Mouse (Mus musculus): ENCODE measurements around the gene Pvr. TPM values are rescaled to one million over a fixed set of nuclear protein-coding genes. Genes with fewer than 3 reads are reported as not detected.

The Pvr gene
- polyA plus RNA-seq, 2 experiments: 9.4 to 18.2 TPM

DNA sequence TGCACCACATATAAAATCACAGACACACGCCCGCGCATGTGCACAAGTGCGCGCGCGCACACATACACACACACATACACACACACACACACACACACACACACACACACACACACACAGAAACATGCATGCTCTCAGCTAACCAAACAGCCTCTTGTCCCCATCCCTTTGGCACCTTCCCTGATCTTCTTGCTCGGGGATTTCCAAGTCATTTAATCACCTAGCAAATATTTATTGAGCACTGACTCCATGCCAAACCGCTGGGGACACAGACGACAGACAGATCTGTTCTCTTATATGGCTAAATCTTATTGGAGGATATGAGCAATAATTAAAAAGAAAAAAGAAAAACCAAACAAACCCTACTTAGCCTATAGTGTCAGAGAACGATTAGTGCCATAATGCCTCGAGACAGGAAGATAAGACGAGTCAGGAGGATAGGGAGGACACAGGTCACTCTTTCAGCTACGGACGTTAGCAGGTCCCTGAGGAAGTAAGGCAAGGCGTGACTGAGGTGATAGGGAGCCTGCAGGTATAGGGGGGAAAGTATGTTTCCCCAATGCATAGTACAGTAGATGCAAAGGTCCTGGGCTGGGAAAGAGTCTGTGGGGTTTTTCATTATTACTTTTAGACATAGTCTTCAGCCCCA, 53.1 kb downstream of the Pvr start:
- Histone ChIP-seq H3K36me3 (ENCODE audit: control insufficient read depth, insufficient read depth, low read length) (no peaks in the 10 kb centered on the region), H3K4me1 (ENCODE audit: control insufficient read depth, insufficient read depth, low read length) (no peaks in the 10 kb centered on the region), H3K27me3 (ENCODE audit: control insufficient read depth, insufficient read depth, low read length) (no peaks in the 10 kb centered on the region), H3K9me3 (ENCODE audit: control insufficient read depth, low read length) (no peaks in the 10 kb centered on the region), H3K4me3 (replicated peaks; ENCODE audit: low read length) (no peak overlapping the region), H3K4me2 (replicated peaks; ENCODE audit: low read depth, low read length, severe bottlenecking) (no peak overlapping the region), H3K27ac (replicated peaks; ENCODE audit: low read depth, low read length) (no peak overlapping the region), H3K9ac (ENCODE audit: low read depth, low read length, severe bottlenecking) (no peak overlapping the region)
- DNase-seq (ENCODE audit: low spot score): no peak
- ATAC-seq (ENCODE audit: low FRiP score, low read depth): no peak
- 84% methylated on average over 16 of the region's 16 CpGs for WGBS
- no peak for TF ChIP-seq POLR2A (IDR thresholded peaks at IDR 0.05; ENCODE audit: borderline replicate concordance, extremely low read depth, insufficient read depth, insufficient read length)

DNA sequence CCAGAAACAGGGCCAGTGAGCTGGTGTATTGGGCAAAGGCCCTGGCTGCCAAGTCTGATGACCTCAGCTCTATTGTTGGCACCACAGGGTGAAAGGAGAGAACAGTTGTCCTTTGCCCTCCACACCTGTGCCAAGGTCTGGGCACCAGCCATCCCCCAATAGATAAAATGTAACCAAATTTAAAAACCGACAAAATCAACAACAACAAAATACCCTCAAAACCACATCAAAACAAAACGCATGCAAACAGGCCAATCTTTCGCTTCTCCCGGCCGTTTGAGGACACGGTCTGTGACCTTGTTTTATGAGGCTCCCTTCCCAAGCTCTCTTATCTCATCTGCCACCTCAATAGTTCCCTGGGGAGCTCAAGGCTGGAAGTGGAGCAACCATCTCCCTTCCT, 54.5 kb downstream of the Pvr start:
- no peak for ATAC-seq (ENCODE audit: low FRiP score, low read depth)
- Histone ChIP-seq H3K9ac (ENCODE audit: low read depth, low read length, severe bottlenecking) (no peak overlapping the region), H3K36me3 (ENCODE audit: control insufficient read depth, insufficient read depth, low read length) (no peaks in the 10 kb centered on the region), H3K4me1 (ENCODE audit: control insufficient read depth, insufficient read depth, low read length) (no peaks in the 10 kb centered on the region), H3K4me3 (replicated peaks; ENCODE audit: low read length) (no peak overlapping the region), H3K27ac (replicated peaks; ENCODE audit: low read depth, low read length) (no peak overlapping the region), H3K4me2 (replicated peaks; ENCODE audit: low read depth, low read length, severe bottlenecking) (no peak overlapping the region), H3K9me3 (ENCODE audit: control insufficient read depth, low read length) (no peaks in the 10 kb centered on the region), H3K27me3 (ENCODE audit: control insufficient read depth, insufficient read depth, low read length) (no peaks in the 10 kb centered on the region)
- no peak for TF ChIP-seq POLR2A (IDR thresholded peaks at IDR 0.05; ENCODE audit: borderline replicate concordance, extremely low read depth, insufficient read depth, insufficient read length)
- 77% methylated on average over 6 of the region's 6 CpGs for WGBS
- DNase-seq (ENCODE audit: low spot score): no peak

DNA sequence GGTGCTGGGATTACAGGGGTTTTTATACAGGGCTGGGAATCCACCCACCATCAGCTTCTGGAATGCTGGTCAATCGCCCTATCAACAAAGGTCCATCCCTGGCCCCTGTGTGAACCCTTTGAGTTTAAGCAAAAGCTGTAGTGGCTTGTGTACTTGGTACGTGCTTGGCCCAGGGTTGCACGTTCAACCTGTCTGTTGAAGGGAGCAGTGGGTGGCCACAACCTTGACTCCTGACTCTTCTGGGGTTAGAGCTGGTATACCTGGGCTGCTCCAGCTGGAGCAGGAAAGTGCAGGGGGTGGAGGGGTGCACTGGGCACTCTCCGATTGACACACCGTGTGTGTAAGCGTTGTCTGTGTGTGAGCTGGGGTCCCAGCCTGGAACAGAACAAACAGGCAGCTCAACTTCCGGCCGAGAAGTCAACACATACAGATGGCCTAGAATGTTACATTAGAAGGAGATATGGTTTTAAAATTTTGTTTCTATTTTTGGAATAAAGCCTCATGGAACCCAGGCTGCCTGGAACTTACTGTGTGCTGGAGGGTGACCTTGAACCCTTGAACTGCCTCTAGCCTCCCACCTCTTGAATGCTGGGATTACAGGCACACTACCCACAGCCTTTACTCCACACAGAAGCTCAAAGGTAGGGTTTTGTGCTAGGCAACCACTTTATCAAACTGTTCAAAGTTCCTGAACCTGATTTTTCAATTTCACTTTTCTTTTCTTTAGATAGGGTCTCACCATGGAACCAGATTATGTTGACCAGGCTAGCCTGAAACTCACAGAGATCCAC, 55.5 kb downstream of the Pvr start:
- no peaks in the 10 kb centered on the region for H3K36me3 ChIP-seq (ENCODE audit: control insufficient read depth, insufficient read depth, low read length)
- WGBS: 78% methylated on average over 8 of the region's 8 CpGs
- no peak for ATAC-seq (ENCODE audit: low FRiP score, low read depth)
- no peak overlapping the region for H3K4me2 ChIP-seq (replicated peaks; ENCODE audit: low read depth, low read length, severe bottlenecking)
- no peaks in the 10 kb centered on the region for H3K27me3 ChIP-seq (ENCODE audit: control insufficient read depth, insufficient read depth, low read length)
- DNase-seq (ENCODE audit: low spot score): no peak
- no peak for TF ChIP-seq POLR2A (IDR thresholded peaks at IDR 0.05; ENCODE audit: borderline replicate concordance, extremely low read depth, insufficient read depth, insufficient read length)
- no peaks in the 10 kb centered on the region for H3K4me1 ChIP-seq (ENCODE audit: control insufficient read depth, insufficient read depth, low read length)
- no peaks in the 10 kb centered on the region for H3K9me3 ChIP-seq (ENCODE audit: control insufficient read depth, low read length)
- no peak overlapping the region for H3K9ac ChIP-seq (ENCODE audit: low read depth, low read length, severe bottlenecking)
- no peak overlapping the region for H3K27ac ChIP-seq (replicated peaks; ENCODE audit: low read depth, low read length)
- no peak overlapping the region for H3K4me3 ChIP-seq (replicated peaks; ENCODE audit: low read length)

DNA sequence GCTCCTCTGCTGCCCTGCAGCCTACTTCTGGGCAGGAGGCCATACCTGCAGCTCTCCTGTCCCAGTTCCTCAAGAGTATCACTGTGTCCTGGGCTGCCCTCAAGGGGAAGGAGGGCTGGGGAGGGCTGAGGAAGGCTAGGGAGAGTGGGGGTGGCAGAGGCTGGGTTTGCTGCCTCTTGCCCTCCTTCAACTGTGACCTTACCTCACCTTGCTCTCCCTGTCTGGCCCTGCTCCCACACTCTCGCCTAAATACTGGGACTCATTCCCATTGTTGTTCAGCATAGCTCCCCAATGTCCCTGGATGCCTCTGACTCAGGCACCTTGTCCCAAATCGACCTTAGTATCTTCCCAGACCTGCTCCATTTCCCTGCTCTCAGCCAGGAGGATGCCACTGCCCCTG, 56.7 kb downstream of the Pvr start:
- Histone ChIP-seq H3K4me1 (ENCODE audit: control insufficient read depth, insufficient read depth, low read length) (no peaks in the 10 kb centered on the region), H3K9ac (ENCODE audit: low read depth, low read length, severe bottlenecking) (no peak overlapping the region), H3K9me3 (ENCODE audit: control insufficient read depth, low read length) (no peaks in the 10 kb centered on the region), H3K4me3 (replicated peaks; ENCODE audit: low read length) (no peak overlapping the region), H3K27ac (replicated peaks; ENCODE audit: low read depth, low read length) (no peak overlapping the region), H3K4me2 (replicated peaks; ENCODE audit: low read depth, low read length, severe bottlenecking) (no peak overlapping the region), H3K36me3 (ENCODE audit: control insufficient read depth, insufficient read depth, low read length) (no peaks in the 10 kb centered on the region), H3K27me3 (ENCODE audit: control insufficient read depth, insufficient read depth, low read length) (no peaks in the 10 kb centered on the region)
- 33% methylated on average over 2 of the region's 2 CpGs for WGBS
- DNase-seq (ENCODE audit: low spot score): no peak
- no peak for TF ChIP-seq POLR2A (IDR thresholded peaks at IDR 0.05; ENCODE audit: borderline replicate concordance, extremely low read depth, insufficient read depth, insufficient read length)
- no peak for ATAC-seq (ENCODE audit: low FRiP score, low read depth)

DNA sequence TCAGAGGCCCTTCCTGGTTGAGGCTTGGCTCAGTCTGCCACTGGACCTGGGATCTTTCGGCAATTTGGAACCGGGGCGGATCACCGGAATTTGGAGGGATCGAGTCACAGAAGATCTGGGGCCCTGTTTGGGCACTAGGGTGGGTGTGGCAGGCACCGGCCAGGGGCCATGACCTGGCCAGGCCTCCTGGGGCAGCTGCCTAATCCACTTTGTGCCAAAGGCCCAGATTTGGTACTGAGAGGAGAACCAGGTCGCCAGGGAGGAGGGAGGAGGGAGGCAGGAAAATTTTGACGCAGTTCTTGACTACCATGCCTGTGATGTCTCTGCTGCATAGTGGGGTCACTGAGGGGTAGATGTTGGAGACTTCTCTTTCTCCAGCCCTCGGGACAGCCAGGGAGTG, 59.8 kb downstream of the Pvr start, which contains the start of gene Ceacam16:
Gene Ceacam16, minus strand, starts transcription at position 101 of the 400 bp plus-strand sequence.
- no peak for TF ChIP-seq POLR2A (IDR thresholded peaks at IDR 0.05; ENCODE audit: borderline replicate concordance, extremely low read depth, insufficient read depth, insufficient read length)
- ATAC-seq (ENCODE audit: low FRiP score, low read depth) (no peak), DNase-seq (ENCODE audit: low spot score) (no peak)
- no peak within 1 kb of the TSS for H3K4me3 ChIP-seq (replicated peaks; ENCODE audit: low read length)
- H3K4me1 ChIP-seq (ENCODE audit: control insufficient read depth, insufficient read depth, low read length): no peaks in the 10 kb centered on the region
- no peaks in the 10 kb centered on the region for H3K9me3 ChIP-seq (ENCODE audit: control insufficient read depth, low read length)
- H3K27me3 ChIP-seq (ENCODE audit: control insufficient read depth, insufficient read depth, low read length): no peaks in the 10 kb centered on the region
- WGBS: 86% methylated on average over 9 of the region's 9 CpGs
- H3K4me2 ChIP-seq (replicated peaks; ENCODE audit: low read depth, low read length, severe bottlenecking): no peak within 1 kb of the TSS
- H3K9ac ChIP-seq (ENCODE audit: low read depth, low read length, severe bottlenecking): no peak within 1 kb of the TSS
- no peak within 1 kb of the TSS for H3K27ac ChIP-seq (replicated peaks; ENCODE audit: low read depth, low read length)
- H3K36me3 ChIP-seq (ENCODE audit: control insufficient read depth, insufficient read depth, low read length): no peaks in the 10 kb centered on the region

All from limb, embryonic 14.5 days (tissue).